Mouse (Mus musculus) heart, embryonic 11.5 days (tissue): Measurements from ENCODE around the gene Tspan12. TPM values are rescaled to one million over a fixed set of nuclear protein-coding genes. Genes with fewer than 3 reads are reported as not detected.
"Not testable (repeated sequence)": the region's sequence is repeated elsewhere in the genome, so short reads cannot be mapped to it uniquely, and the experiment has no call there.

Experiments used
- ATAC-seq: fragments of 200-750 bp; cut with Nextera tagmentation; replicated peaks from 2 replicates; pipeline ENCODE4 v1.8.0; 2017; ENCODE audit warnings: moderate library complexity; ENCODE audit not compliant: insufficient number of reproducible peaks, low FRiP score, low TSS enrichment
- H3K27ac ChIP-seq: fragments of 300-500 bp; sonication (generic); 2 replicates; pipeline ENCODE4 v1.5.1; 2014; ENCODE audit warnings: mild to moderate bottlenecking, low read depth, low read length
- H3K27me3 ChIP-seq: fragments of 300-500 bp; sonication (generic); 2 replicates; pipeline ENCODE4 v1.6.1; 2014; ENCODE audit warnings: mild to moderate bottlenecking, low read length, mixed read lengths; ENCODE audit not compliant: control insufficient read depth, insufficient read depth
- H3K36me3 ChIP-seq: fragments of 300-500 bp; sonication (generic); 2 replicates; pipeline ENCODE4 v1.6.1; 2014; ENCODE audit warnings: mild to moderate bottlenecking, low read length, moderate library complexity, mixed read lengths; ENCODE audit not compliant: control insufficient read depth, insufficient read depth
- H3K4me1 ChIP-seq: fragments of 300-500 bp; sonication (generic); 2 replicates; pipeline ENCODE4 v1.6.1; 2014; ENCODE audit warnings: low read length; ENCODE audit not compliant: control insufficient read depth, insufficient read depth
- H3K4me2 ChIP-seq: fragments of 300-500 bp; sonication (generic); 2 replicates; pipeline ENCODE4 v1.6.1; 2014; ENCODE audit warnings: mild to moderate bottlenecking, moderate library complexity
- H3K4me3 ChIP-seq: fragments of 300-500 bp; sonication (generic); 2 replicates; pipeline ENCODE4 v1.5.1; 2014; ENCODE audit warnings: low read depth, low read length
- H3K9ac ChIP-seq: fragments of 300-500 bp; sonication (generic); 2 replicates; pipeline ENCODE4 v1.6.1; 2014; ENCODE audit warnings: mild to moderate bottlenecking, low read depth, low read length, moderate library complexity
- H3K9me3 ChIP-seq: fragments of 300-500 bp; sonication (generic); replicated peaks from 2 replicates; pipeline ENCODE4 v1.6.1; 2016; ENCODE audit warnings: low read length; ENCODE audit not compliant: control insufficient read depth
- WGBS: fragments of 180-500 bp; shearing (Covaris S2); extraction: QIAGEN DNeasy Blood & Tissue Kit; methylation state at CpG from one replicate; pipeline ENCODE4 v1.1.7; 2014; ENCODE audit not compliant: insufficient replicate concordance; 5-methylcytosine and 5-hydroxymethylcytosine counted together
- polyA plus RNA-seq: library from polyadenylated mRNA; unstranded; fragments of >200 nt; fragmentation: Nextera tagmentation; extraction: Ambion mirVana; gene quantifications from 2 replicates; pipeline ENCODE4 v1.2.1, GENCODE M21; 2014

Tspan12 gene
- polyA plus RNA-seq, result 70.1 and 74.8 TPM in 2 replicates

GRCm38 (mm10) chr6:21852344-21852785, at the start of gene Tspan12:
Gene Tspan12 (minus strand): TSS chr6:21852515.
- peak within 1 kb of the TSS; percentile 88 for H3K4me2 ChIP-seq
- H3K27ac ChIP-seq, result peak within 1 kb of the TSS; percentile 97
- H3K27me3 ChIP-seq, result no peaks in the 10 kb centered on the region
- peak within 1 kb of the TSS; percentile 85 for H3K9ac ChIP-seq
- ATAC-seq, result no peak
- H3K9me3 ChIP-seq, result no peaks in the 10 kb centered on the region
- H3K4me1 ChIP-seq, result peaks cover 3% of the 10 kb centered on the region; the same call in 1 of the 2 replicates
- peak within 1 kb of the TSS; percentile 73 for H3K4me3 ChIP-seq
- 2% methylated on average over 13 of the region's 13 CpGs for WGBS
- H3K36me3 ChIP-seq, result peaks cover 3% of the 10 kb centered on the region

GRCm38 (mm10) chr6:21894451-21894850, 42.1 kb upstream of the Tspan12 start:
- H3K4me3 ChIP-seq, result no peak overlapping the region
- no peak overlapping the region for H3K9ac ChIP-seq
- 0 out of 2 replicates have a peak, but pooled peaks cover 4% of the 10 kb centered on the region for H3K4me1 ChIP-seq
- H3K9me3 ChIP-seq, result no peaks in the 10 kb centered on the region
- H3K36me3 ChIP-seq, result no peaks in the 10 kb centered on the region
- no peak; the same call in 1 of the 2 replicates for ATAC-seq
- H3K4me2 ChIP-seq, result no peak overlapping the region
- H3K27ac ChIP-seq, result no peak overlapping the region
- H3K27me3 ChIP-seq, result no peaks in the 10 kb centered on the region
- WGBS, result 48% methylated on average over 7 of the region's 7 CpGs

- WGBS, result 86% methylated on average over 2 of the region's 2 CpGs
- no peaks in the 10 kb centered on the region for H3K4me1 ChIP-seq
- no peak overlapping the region for H3K27ac ChIP-seq
- no peaks in the 10 kb centered on the region for H3K27me3 ChIP-seq
- ATAC-seq, result no peak
- no peak overlapping the region for H3K9ac ChIP-seq
- no peak overlapping the region for H3K4me2 ChIP-seq
- no peaks in the 10 kb centered on the region for H3K9me3 ChIP-seq
- no peaks in the 10 kb centered on the region for H3K36me3 ChIP-seq
- H3K4me3 ChIP-seq, result no peak overlapping the region
Measured at GRCm38 (mm10) chr6:21889101-21889500, 36.8 kb upstream of the Tspan12 start.

GRCm38 (mm10) chr6:21887971-21888370, 35.7 kb upstream of the Tspan12 start:
- H3K4me3 ChIP-seq, H3K4me1 ChIP-seq, ATAC-seq, H3K36me3 ChIP-seq, H3K9me3 ChIP-seq, H3K9ac ChIP-seq, H3K27me3 ChIP-seq, H3K4me2 ChIP-seq, H3K27ac ChIP-seq: not testable (repeated sequence)

GRCm38 (mm10) chr6:21879496-21879895, 27.2 kb upstream of the Tspan12 start:
- no peaks in the 10 kb centered on the region for H3K4me1 ChIP-seq
- no peak overlapping the region for H3K27ac ChIP-seq
- H3K4me2 ChIP-seq, result no peak overlapping the region
- ATAC-seq, result no peak
- no peaks in the 10 kb centered on the region for H3K27me3 ChIP-seq
- H3K4me3 ChIP-seq, result no peak overlapping the region
- H3K9me3 ChIP-seq, result no peaks in the 10 kb centered on the region
- WGBS, result 70% methylated on average over 6 of the region's 6 CpGs
- H3K9ac ChIP-seq, result no peak overlapping the region
- H3K36me3 ChIP-seq, result no peaks in the 10 kb centered on the region

GRCm38 (mm10) chr6:21867310-21867709, 15.0 kb upstream of the Tspan12 start:
- Histone ChIP-seq H3K4me1 (peaks cover 8% of the 10 kb centered on the region; the same call in 1 of the 2 replicates), H3K36me3 (no peaks in the 10 kb centered on the region), H3K4me3 (no peak overlapping the region), H3K9me3 (no peaks in the 10 kb centered on the region), H3K9ac (no peak overlapping the region), H3K27ac (no peak overlapping the region), H3K27me3 (no peaks in the 10 kb centered on the region), H3K4me2 (no peak overlapping the region)
- ATAC-seq, result no peak; the same call in 1 of the 2 replicates
- 10% methylated on average over 1 of the region's 1 CpGs for WGBS

- peaks cover 8% of the 10 kb centered on the region; the same call in 1 of the 2 replicates for H3K4me1 ChIP-seq
- H3K9ac ChIP-seq, result no peak overlapping the region
- H3K36me3 ChIP-seq, result no peaks in the 10 kb centered on the region
- H3K9me3 ChIP-seq, result no peaks in the 10 kb centered on the region
- H3K27ac ChIP-seq, result no peak overlapping the region
- H3K27me3 ChIP-seq, result no peaks in the 10 kb centered on the region
- H3K4me3 ChIP-seq, result no peak overlapping the region
- no peak overlapping the region for H3K4me2 ChIP-seq
- WGBS, result 66% methylated on average over 8 of the region's 8 CpGs
- no peak for ATAC-seq
Measured at GRCm38 (mm10) chr6:21864179-21864578, 11.9 kb upstream of the Tspan12 start.

- no peaks in the 10 kb centered on the region for H3K36me3 ChIP-seq
- H3K27ac ChIP-seq, result no peak overlapping the region
- peaks cover 8% of the 10 kb centered on the region; the same call in 1 of the 2 replicates for H3K4me1 ChIP-seq
- no peak overlapping the region for H3K4me2 ChIP-seq
- WGBS, result 26% methylated on average over 1 of the region's 1 CpGs
- H3K9ac ChIP-seq, result no peak overlapping the region
- H3K9me3 ChIP-seq, result no peaks in the 10 kb centered on the region
- no peak for ATAC-seq
- no peaks in the 10 kb centered on the region for H3K27me3 ChIP-seq
- H3K4me3 ChIP-seq, result no peak overlapping the region
Measured at GRCm38 (mm10) chr6:21863561-21863960, 11.2 kb upstream of the Tspan12 start.

GRCm38 (mm10) chr6:21861316-21861715, 9.0 kb upstream of the Tspan12 start:
- WGBS, result 76% methylated on average over 2 of the region's 2 CpGs
- H3K36me3 ChIP-seq, result no peaks in the 10 kb centered on the region
- H3K4me2 ChIP-seq, result no peak overlapping the region
- H3K27me3 ChIP-seq, result no peaks in the 10 kb centered on the region
- no peak for ATAC-seq
- H3K4me1 ChIP-seq, result peaks cover 3% of the 10 kb centered on the region; the same call in 1 of the 2 replicates
- no peak overlapping the region for H3K4me3 ChIP-seq
- no peak overlapping the region for H3K9ac ChIP-seq
- H3K9me3 ChIP-seq, result no peaks in the 10 kb centered on the region
- no peak overlapping the region for H3K27ac ChIP-seq
